Mouse (Mus musculus): ENCODE measurements at regions not wholly inside any gene's neighbourhood (a gene's known extent, or its start where the extent isn't known, plus 50 kb on each side); places are given as distances from the start of the nearest gene placed in this dataset.

DNA sequence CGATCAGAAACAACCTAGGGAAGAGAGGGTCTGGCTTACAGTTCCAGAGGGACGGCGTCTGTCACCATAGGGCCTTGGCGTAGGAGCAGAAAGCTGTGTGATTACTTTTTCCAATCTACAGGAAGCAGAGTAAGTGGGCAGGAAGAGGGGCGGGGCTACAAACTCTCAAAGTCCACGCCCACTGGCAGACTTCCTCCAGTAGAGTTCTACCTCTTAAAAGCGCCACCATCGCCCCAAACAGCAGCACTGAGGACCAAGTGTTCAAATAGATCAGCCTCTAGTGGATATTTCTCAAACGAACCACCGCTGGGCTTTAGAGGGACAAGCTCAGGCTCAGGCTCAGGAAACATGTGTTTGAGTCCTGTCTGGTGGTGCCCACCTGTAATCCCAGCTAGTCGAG is 231.2 kb upstream of the Msx2 start:
- no peak for DNase-seq

DNA sequence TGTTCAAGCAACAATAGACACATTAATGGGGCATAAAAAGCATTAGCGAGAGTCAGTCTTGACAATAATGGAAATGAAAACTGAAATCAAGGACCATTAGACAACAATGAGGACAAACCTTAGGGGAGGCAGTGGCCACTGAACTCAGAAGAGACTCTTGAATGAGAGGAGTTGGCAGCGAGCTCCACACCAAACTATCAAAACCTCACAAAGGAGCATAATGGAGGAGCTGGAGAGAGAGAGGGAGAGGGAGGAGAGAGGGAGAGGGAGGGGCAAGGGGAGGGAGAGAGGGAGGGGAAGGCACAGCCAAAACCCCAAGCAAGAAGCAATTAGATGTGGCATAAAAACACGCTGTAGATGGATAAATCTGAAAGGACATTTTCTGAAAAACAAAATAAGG is 227.4 kb upstream of the Msx2 start:
- no peak for DNase-seq

DNA sequence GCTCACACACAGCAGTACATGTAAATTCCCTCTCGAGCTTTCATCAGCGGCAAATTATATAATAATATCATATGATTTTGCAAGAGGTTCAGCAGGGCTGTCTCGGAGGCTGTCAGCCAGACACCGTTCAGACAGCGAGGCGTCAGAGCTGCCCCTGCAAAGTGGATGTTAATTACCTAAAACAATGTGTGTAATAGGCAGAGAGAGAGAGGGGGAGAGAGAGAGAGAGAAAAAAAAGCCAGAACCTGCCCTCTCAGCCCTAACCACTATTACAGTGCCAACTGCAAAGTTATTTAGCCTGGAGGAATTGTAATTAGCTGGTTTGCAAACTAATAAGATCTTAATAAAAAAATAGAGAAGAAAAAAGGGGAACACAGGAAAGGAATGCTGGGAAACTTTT is 225.1 kb upstream of the Msx2 start:
- no peak for DNase-seq

DNA sequence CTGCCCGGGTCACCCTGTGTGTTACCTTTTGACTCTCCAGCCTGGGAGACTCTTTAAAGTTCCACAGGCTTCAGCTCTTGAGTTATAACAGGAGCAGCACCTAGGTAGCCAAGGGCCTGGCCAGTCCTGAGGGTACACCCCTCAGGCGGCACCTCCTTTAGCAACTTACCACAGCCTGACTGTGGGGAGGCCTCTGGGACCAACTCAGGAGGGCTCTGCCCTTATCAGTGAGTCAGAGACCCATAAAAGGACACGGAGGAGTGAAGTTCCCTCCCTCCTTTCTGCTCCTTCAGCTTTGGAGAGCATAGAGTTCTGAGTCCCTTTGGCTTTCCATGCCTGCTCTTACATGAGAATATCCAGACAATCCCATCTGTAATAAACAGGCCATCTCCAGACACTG is 222.5 kb upstream of the Msx2 start:
- no peak for DNase-seq

DNA sequence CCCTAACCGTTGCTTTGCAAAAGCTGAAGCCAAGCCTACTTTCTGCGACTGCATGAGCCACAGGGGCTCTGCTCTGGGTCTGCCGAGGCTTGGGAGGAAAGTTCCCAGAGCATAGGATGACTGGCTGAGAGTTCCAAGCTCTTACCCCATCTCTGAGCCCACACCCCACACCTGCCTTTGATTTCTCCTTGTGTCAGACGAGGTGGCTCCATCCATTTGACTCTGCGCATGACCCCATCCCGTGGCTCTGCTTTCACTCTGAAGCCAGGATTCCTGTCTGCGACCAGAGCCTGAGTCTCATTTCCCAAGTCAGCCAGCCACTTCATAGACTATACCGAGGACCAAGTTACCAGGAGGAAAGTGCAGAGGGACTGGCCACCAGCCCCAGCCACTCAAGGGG is 216.1 kb upstream of the Msx2 start:
- no peak for DNase-seq

DNA sequence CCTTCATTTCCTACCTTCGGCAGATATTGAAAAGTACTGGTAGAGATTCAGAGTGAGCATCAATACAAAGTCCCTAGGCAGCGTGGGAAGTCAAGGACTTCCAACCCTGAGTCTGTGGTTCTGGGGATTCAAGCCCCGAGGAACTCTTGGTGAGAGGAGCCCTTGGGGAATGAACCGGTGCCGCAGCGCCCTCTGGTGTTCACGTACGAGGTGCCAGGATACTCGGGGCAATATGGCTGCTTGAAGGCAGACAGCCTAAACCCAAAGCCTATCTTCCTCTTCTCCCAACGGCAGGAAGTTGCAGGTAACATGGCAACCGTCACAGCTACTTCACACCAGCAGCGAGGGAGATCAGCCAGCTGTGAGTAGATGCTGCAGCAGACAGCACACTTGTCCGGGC is 215.6 kb upstream of the Msx2 start:
- peak; percentile 81 to 82 for DNase-seq

DNA sequence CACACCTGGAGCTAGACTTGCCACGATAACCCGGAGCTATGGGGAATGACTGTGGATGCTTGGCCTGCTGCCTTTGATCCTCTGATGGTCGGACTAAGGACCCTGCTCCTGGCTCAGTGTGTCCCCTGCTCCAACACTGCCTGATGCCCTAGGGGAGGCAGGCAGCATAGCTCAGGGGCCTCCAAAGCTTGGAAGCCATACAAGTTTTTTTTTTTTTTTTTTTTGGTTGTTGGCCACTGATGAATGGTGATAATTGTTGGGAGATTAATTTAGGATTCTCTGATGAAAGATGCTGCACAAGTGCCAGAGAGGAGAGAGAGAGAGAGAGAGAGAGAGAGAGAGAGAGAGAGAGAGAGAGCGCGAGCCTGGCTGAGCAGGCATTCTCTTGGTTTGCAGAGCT is 211.6 kb upstream of the Msx2 start:
- no peak for DNase-seq

DNA sequence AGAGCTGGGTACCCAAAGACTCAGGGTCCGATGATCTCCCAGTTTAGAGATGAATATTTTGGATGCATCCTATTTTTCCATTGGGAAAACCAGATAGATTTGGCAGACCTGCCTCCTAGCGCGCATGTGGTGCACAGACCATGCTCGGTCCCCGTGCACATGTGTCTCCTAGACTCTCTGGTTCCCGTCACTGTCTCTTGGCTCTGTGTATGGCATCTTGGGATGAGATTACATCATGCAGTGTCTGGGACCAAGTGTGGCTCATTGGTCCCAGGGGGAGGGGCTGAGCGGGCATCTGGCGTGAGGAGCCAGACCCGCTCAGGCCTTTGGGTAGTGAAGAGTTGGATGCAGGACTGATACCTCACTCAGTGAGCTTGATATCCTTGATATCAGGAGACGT is 204.3 kb upstream of the Msx2 start:
- DNase-seq = no peak

DNA sequence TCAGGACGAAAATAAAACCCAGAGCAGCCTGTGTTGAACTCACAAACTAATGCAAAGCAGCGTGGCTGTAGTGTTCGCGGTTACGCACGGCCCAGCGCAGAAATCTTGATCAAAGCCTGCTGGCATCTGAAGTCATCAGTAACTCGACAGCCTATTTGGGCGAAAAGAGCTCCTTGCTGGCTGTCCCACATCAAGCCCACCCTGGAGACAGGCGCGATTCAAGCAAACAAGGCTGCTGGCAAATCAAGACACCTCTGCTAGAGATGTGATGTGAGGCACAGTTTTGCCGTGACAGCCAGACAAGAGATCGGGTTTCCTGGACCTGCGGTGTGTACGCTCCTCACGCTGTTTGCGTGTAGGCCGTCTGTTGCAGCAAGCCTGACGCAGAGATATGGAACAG is 197.5 kb upstream of the Msx2 start:
- no peak for DNase-seq

DNA sequence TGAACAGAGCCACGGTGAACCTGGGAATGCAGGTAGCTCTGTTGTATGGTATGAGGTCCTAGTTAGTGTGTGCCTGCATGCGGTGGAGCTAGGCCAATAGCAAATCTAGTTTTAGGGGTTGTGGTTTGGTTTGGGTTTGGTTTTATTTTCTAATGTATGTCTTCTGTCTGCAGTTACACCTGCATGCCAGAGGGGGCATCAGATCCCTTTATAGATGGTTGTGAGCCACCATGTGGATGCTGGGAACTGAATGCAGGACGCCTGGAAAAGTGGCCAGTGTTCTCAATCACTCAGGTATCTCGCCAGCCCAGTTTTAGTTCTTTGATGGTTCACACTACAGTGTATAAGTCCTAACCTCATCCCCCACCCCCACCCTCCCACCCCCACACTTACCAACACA is 194.6 kb upstream of the Msx2 start:
- DNase-seq = no peak

DNA sequence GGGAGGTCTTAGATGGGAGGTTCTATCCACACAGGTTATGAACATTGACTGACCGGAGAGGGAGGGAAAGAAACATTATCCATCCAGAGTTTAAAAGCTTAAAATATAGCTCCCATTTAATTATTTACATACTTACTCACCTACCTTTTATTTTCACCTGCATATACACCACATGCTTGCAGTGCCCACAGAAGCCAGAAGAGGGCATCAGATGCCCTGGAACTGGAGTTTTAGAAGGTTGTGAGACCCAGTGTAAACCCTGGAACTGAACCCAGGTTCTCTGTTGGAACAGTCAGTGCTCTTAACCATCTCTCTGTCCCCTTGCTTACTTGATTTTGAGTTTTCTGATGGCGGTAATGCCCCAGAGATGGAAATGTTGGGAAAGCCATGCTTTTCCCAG is 192.7 kb upstream of the Msx2 start:
- no peak for DNase-seq

DNA sequence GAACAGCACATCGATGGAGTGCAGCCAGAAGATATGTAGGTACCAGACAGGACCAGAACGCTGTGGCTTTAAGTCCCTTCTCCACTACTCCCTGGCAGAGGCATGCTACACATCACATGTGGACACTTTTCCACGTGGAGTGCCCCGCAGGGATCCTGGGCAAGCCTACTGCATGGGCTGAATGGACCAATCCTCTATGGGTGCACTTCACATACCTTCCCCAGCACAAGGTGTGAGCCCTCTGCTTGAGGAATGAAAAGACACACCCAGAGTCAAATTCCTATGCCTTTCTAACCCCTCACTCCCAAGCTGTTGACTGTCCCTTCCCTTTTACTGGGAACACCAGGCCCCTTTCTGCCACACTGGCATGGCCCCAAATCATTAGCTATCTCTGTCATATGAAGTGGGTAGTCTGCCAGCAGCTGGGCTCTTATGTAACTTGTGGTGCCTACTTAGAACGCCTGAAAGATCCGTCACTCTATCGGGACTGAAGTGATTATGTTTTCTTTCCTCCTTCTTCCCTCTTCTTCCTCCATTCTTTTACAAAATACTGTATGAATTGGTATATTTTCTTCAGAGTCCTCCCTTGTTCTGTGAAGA is 191.9 kb upstream of the Msx2 start:
- DNase-seq = peak; percentile 20 to 23

DNA sequence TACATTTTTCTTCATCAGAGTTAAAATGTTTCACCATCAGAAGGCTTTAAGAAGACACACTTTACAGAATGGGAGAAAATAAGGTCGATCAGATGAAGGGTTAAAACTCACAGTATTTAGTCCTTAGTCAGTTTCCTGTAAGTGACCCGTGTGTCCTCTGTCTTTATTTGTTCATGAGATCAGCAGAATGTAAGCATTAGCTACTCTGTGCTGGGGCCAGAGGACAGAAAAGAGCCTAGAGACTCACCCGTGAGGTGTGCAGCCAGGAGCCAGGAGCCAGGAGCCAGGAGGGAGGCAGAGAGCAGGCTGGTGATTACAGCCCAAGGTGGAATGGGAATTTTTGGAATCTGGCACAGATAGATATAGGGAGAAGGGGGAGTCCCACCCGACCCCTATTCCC is 180.0 kb upstream of the Msx2 start:
- no peak for DNase-seq

DNA sequence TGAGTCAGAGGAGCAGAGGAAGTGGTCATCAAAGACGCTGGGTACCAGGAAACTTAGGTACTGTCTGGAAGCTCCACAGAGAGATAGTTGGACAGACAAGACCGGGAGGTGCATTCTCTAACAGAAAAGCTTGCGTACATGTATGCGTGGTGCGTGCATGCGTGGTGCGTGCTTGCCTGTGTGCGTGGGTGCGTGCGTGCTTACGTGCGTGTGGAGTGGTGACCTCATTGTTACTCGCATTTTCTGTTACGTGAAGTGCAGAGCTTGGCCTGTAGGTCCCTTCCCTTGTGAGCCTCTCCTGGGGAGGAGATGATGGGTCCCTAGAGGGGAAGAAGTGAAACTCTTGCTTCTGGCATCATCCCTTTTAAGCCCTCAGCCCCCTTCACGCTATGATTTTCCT is 175.5 kb upstream of the Msx2 start:
- DNase-seq = no peak

DNA sequence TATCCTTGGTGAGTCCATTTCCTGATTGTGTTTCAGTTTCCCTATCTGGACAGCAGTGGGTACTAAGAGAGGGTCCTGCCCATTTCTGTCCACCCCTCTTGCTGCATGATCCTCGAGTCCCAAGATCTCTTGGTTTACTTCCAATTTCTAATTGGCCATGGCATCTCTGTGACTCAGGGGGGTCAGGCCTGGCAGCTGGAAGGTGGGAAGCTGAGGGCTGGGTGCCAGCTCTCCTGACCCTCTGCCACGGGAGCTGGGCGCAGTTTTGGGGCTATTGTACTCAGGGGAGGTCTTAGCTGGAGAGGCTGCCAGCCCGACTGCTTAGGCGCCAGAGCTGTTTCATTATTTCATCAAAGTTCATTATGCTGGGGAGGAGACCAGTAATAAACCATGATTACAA is 169.7 kb upstream of the Msx2 start:
- DNase-seq = no peak

DNA sequence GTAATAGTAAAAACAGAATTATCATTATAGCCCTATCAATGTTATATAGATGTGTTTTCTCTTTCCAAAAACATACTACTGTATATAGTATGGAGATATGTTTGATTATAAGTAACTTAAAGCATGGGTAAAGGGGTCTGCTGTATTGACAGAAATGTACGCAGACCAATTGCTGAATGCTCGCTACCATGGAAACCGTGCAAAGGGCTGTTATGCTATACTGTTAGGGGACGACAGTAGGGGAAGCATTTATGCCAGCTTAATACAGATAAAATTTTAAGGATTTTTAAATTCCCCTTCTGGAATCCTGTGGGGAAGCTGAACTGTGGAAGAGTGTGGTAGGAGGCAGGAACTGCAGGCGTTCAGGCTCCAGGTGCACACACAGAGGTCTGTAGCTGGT is 166.7 kb upstream of the Msx2 start:
- DNase-seq = no peak

DNA sequence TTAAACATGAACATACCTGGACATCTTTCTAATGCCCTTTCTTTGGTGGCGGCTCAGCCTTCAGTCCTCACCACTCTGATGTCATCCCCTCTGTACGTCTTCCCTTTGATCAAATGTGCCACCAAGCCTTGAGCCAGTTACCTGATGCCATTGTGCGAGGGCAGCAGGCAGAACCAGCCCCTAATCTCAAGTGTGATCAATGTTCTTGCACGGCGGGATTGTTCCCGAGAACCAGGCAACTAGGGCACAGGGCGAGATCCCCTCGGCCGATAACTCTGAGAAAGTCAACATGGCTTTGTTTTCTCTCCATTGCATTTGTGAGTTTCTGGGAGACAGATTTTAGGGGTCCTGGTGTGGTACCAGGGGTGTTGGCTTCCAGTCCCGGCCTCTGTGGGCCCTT is 166.2 kb upstream of the Msx2 start:
- no peak for DNase-seq

DNA sequence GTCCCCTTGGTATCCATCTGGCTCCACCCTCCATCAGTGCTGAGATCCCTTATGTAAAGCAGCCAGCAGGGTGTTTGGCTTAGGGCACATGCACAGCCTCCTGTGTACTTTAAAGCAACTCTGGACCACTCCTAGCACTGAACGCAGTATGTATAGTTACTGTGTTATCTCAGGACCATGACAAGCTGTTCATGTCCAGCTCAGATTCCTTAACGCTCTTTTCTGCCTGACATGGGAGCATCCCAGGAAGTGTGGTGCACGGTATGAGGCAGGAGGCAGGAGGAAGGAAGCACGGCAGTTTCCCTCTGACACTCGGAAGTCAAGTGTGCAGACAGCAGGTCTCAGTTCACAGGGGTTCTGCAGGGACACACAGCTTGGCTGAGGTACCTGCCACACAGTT is 163.1 kb upstream of the Msx2 start:
- DNase-seq = no peak

DNA sequence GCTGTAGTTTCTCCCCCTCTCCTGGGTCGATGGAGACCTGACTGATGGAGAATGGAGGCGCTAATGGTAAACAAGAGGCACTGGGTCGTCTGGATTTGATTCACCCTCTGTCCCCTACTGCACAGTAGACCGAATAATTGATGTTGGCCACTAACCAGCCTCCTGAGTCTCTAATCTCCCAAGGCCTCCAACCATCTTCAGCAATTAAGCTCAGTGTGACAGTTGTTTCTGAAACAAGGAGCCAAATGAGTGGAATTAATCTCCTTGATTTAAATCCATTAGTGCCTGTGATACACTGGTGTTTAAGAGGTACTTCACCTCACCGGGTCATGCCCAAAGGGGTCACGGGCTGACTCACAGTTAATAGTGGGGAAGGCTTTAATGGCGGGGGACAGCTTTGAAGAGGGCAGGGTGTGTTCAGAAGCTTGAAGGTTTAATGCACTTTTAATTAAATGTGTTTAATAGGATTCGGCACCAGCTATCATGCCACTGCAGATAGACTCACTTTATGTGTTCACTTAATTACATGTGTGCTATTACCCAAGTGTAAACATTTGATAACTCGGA is 161.8 kb upstream of the Msx2 start:
- no peak for DNase-seq

DNA sequence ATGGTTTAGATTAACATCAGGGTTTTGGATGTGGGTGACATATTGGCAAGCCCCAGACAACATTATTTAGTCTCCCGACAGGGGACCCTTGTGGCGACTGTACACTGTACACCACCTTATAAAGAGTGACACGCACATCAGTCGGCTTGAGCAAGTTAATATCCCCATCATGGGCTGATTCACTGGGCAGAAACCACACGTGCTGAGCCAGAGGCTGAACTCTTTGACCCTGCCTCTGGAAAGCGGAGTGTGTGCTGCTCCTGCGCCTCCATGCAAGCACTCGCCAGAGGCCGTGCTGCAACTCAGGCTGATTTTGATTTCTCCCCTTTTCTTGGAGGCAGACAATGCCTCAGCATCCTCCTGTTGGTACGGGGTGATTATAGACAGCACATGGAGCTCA is 125.2 kb upstream of the Msx2 start:
- no peak for DNase-seq

DNA sequence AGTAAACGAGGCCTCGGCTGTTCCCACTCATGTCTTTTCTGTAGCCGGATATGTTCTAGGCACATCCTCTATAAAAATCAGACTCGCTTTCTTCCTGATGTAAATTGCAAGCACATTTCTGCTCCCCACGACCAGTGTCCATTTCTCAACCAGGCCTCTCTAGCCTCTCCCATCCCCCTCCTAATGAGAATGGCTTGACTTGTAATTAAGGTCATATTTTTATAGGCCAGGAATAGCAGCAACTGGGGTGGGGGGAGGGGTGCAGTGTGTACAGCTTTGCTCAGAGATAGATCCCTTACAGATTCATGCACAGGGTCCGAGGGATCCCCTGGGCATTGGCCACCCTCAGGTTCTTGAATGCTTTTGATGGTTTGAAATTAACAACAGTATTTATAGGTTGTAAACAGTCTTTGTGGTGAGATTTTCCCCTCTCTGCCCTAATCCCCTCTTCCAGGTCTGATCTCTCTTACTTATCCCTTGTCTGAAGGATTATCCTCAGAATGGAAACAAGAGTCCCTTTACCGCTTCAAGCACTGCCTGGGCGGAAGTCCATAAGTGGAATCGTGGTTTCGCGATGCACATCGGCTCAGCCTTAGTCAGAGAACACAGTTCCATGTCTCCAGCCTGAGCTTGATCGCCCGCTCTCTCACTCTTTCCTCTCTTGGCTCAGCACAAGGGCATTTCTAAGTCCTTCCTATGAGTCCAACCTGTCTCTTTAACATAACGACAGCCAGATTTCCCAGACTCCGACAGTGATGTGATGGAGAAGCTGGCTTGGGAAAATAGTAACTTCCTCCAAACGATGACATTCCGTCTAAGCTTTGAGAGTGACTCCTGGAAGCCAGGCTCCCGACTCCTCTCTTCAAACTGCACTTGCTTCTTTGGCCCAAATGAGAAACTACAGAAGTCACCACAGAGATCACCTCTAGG is 124.3 kb upstream of the Msx2 start:
- no peak for DNase-seq

DNA sequence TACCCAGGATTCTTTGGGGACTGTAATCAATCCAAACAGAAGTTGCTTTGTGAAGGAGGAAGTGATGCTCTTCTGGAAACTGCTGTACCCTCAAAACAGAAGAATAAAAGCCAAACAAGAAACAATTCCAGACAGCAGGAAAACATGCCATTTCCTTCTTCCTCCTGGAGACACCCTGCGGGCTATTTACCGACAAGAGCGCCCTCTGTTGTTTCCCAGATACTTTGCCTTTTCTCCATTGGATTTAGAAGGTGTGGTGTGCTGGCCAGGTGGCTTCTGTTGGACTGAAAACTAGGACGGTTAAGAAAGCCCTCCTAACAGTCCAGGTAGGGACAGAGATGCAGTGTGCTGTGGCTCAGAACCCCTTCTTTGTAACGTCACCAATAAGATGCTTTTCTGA is 119.9 kb upstream of the Msx2 start:
- DNase-seq = peak; percentile 22 to 41

DNA sequence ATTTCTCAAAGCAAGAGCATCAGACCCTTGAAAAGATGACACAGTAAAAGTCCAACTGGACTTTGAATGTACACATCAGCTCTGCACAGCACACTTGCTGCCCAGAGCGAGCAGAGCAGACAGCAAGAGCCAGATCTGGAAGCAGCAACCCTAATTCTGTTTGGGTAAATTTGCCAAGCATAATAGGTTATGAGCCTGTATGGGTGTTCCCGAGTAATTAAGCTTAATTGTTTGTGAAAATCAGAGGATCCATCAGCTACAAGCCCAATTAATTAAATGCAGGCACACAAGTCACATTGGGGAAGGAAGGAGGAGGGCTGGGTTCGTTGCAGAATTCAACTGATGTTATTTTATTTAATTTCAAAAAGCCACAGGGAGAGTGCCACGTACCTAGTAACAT is 113.9 kb upstream of the Msx2 start:
- DNase-seq = no peak

All from adrenal gland, postnatal 36 days (tissue).